Mouse (Mus musculus) limb, embryonic 12.5 days (tissue): Measurements from ENCODE around the gene Proser3. TPM values are rescaled to one million over a fixed set of nuclear protein-coding genes. Genes with fewer than 3 reads are reported as not detected.

Experiments
- ATAC-seq: fragments of 200-750 bp; cut with Nextera tagmentation; 2 replicates; pipeline ENCODE4 v1.8.0; 2017; ENCODE audit warnings: low read depth, moderate TSS enrichment; ENCODE audit not compliant: insufficient number of reproducible peaks, insufficient read depth, low FRiP score, low TSS enrichment
- H3K27ac ChIP-seq: fragments of 300-500 bp; sonication (generic); 2 replicates; pipeline ENCODE4 v1.5.1; 2016; ENCODE audit warnings: mild to moderate bottlenecking, moderate library complexity
- H3K27me3 ChIP-seq: fragments of 300-500 bp; sonication (generic); 2 replicates; pipeline ENCODE4 v1.6.1; 2016; ENCODE audit warnings: mild to moderate bottlenecking, moderate library complexity
- H3K36me3 ChIP-seq: fragments of 300-500 bp; sonication (generic); 2 replicates; pipeline ENCODE4 v1.6.1; 2016; ENCODE audit warnings: mild to moderate bottlenecking, moderate library complexity
- H3K4me1 ChIP-seq: fragments of 300-500 bp; sonication (generic); replicated peaks from 2 replicates; pipeline ENCODE4 v1.6.1; 2016
- H3K4me2 ChIP-seq: fragments of 300-500 bp; sonication (generic); 2 replicates; pipeline ENCODE4 v1.6.1; 2016; ENCODE audit warnings: mild to moderate bottlenecking, moderate library complexity
- H3K4me3 ChIP-seq: fragments of 300-500 bp; sonication (generic); replicated peaks from 2 replicates; pipeline ENCODE4 v1.5.1; 2016; ENCODE audit warnings: mild to moderate bottlenecking
- H3K9ac ChIP-seq: fragments of 300-500 bp; sonication (generic); replicated peaks from 2 replicates; pipeline ENCODE4 v1.6.1; 2016; ENCODE audit warnings: mild to moderate bottlenecking, moderate library complexity
- H3K9me3 ChIP-seq: fragments of 300-500 bp; sonication (generic); 2 replicates; pipeline ENCODE4 v1.6.1; 2016; ENCODE audit warnings: mild to moderate bottlenecking, moderate library complexity
- WGBS: fragments of 180-500 bp; shearing (Covaris S2); methylation state at CpG from one replicate; pipeline ENCODE4 v1.1.7; 2016; 5-methylcytosine and 5-hydroxymethylcytosine counted together
- polyA plus RNA-seq: library from polyadenylated mRNA; unstranded; fragments of >200 nt; fragmentation: Nextera tagmentation; extraction: Ambion mirVana; gene quantifications from 2 replicates; pipeline ENCODE4 v1.2.1, GENCODE M21; 2016

Gene Proser3
- 15.3 and 16.0 TPM in 2 replicates for polyA plus RNA-seq

GRCm38 (mm10) chr7:30552102-30553020 lies at the start of gene Proser3, which contains the start of gene Hspb6:
Gene Proser3 (minus strand): TSS chr7:30552299.
Gene Hspb6 (plus strand): TSS chr7:30552178.
- WGBS: 1% methylated on average over 44 of the region's 44 CpGs
- peak within 1 kb of the TSS; percentile 75 for H3K9ac ChIP-seq
- peaks cover 52% of the 10 kb centered on the region for H3K36me3 ChIP-seq
- no peaks in the 10 kb centered on the region for H3K9me3 ChIP-seq
- no peaks in the 10 kb centered on the region for H3K27me3 ChIP-seq
- peaks cover 13% of the 10 kb centered on the region for H3K4me1 ChIP-seq
- H3K4me3 ChIP-seq: peak within 1 kb of the TSS; percentile 52
- peak; percentile 94 for ATAC-seq
- H3K27ac ChIP-seq: peak within 1 kb of the TSS; percentile 96
- H3K4me2 ChIP-seq: peak within 1 kb of the TSS; percentile 89

GRCm38 (mm10) chr7:30600651-30601050 lies 48.6 kb upstream of the Proser3 start:
- no peak for ATAC-seq
- Histone ChIP-seq H3K36me3 (no peaks in the 10 kb centered on the region), H3K9ac (no peak overlapping the region), H3K4me2 (no peak overlapping the region), H3K27ac (no peak overlapping the region), H3K27me3 (no peaks in the 10 kb centered on the region), H3K9me3 (0 out of 2 replicates have a peak, but pooled peaks cover 4% of the 10 kb centered on the region), H3K4me1 (no peaks in the 10 kb centered on the region), H3K4me3 (no peak overlapping the region)
- 69% methylated on average over 7 of the region's 7 CpGs for WGBS

GRCm38 (mm10) chr7:30599933-30600353 lies 47.8 kb upstream of the Proser3 start:
- Histone ChIP-seq H3K4me1 (no peaks in the 10 kb centered on the region), H3K4me2 (no peak overlapping the region), H3K27ac (no peak overlapping the region), H3K9me3 (0 out of 2 replicates have a peak, but pooled peaks cover 4% of the 10 kb centered on the region), H3K27me3 (peaks cover 3% of the 10 kb centered on the region), H3K4me3 (no peak overlapping the region), H3K36me3 (no peaks in the 10 kb centered on the region), H3K9ac (no peak overlapping the region)
- peak; percentile 92 for ATAC-seq
- 3% methylated on average over 16 of the region's 16 CpGs for whole genome bisulfite sequencing

GRCm38 (mm10) chr7:30598786-30599185 lies 46.7 kb upstream of the Proser3 start, which contains the start of gene Zbtb32:
Gene Zbtb32 (minus strand): TSS chr7:30598909.
- 92% methylated on average over 12 of the region's 12 CpGs for WGBS
- Histone ChIP-seq H3K4me2 (no peak within 1 kb of the TSS), H3K9me3 (0 out of 2 replicates have a peak, but pooled peaks cover 4% of the 10 kb centered on the region), H3K27ac (no peak within 1 kb of the TSS), H3K36me3 (no peaks in the 10 kb centered on the region), H3K27me3 (peaks cover 5% of the 10 kb centered on the region), H3K4me1 (no peaks in the 10 kb centered on the region), H3K9ac (no peak within 1 kb of the TSS), H3K4me3 (no peak within 1 kb of the TSS)
- ATAC-seq: no peak

GRCm38 (mm10) chr7:30596811-30597210 lies 44.7 kb upstream of the Proser3 start:
- Histone ChIP-seq H3K27me3 (peaks cover 5% of the 10 kb centered on the region), H3K4me1 (no peaks in the 10 kb centered on the region), H3K4me3 (no peak overlapping the region), H3K9me3 (0 out of 2 replicates have a peak, but pooled peaks cover 2% of the 10 kb centered on the region), H3K4me2 (no peak overlapping the region), H3K27ac (no peak overlapping the region), H3K36me3 (no peaks in the 10 kb centered on the region), H3K9ac (no peak overlapping the region)
- ATAC-seq: no peak
- WGBS: 77% methylated on average over 5 of the region's 5 CpGs

- ATAC-seq: no peak
- 80% methylated on average over 5 of the region's 5 CpGs for WGBS
- H3K4me3 ChIP-seq: no peak overlapping the region
- no peak overlapping the region for H3K27ac ChIP-seq
- peaks cover 5% of the 10 kb centered on the region for H3K27me3 ChIP-seq
- no peaks in the 10 kb centered on the region for H3K36me3 ChIP-seq
- H3K4me1 ChIP-seq: no peaks in the 10 kb centered on the region
- no peaks in the 10 kb centered on the region for H3K9me3 ChIP-seq
- H3K9ac ChIP-seq: no peak overlapping the region
- H3K4me2 ChIP-seq: no peak overlapping the region
Observed at GRCm38 (mm10) chr7:30596093-30596492, 44.0 kb upstream of the Proser3 start.

GRCm38 (mm10) chr7:30594510-30595024 lies 42.5 kb upstream of the Proser3 start:
- peaks cover 5% of the 10 kb centered on the region for H3K27me3 ChIP-seq
- H3K27ac ChIP-seq: no peak overlapping the region
- no peak overlapping the region for H3K4me3 ChIP-seq
- no peak overlapping the region for H3K4me2 ChIP-seq
- no peak overlapping the region for H3K9ac ChIP-seq
- peaks cover 5% of the 10 kb centered on the region for H3K4me1 ChIP-seq
- 68% methylated on average over 4 of the region's 4 CpGs for WGBS
- ATAC-seq: no peak
- no peaks in the 10 kb centered on the region for H3K9me3 ChIP-seq
- H3K36me3 ChIP-seq: no peaks in the 10 kb centered on the region

- H3K27ac ChIP-seq: no peak overlapping the region
- no peak for ATAC-seq
- peaks cover 5% of the 10 kb centered on the region for H3K27me3 ChIP-seq
- H3K4me1 ChIP-seq: peaks cover 5% of the 10 kb centered on the region
- H3K4me3 ChIP-seq: no peak overlapping the region
- H3K9ac ChIP-seq: no peak overlapping the region
- 77% methylated on average over 10 of the region's 10 CpGs for WGBS
- H3K4me2 ChIP-seq: no peak overlapping the region
- no peaks in the 10 kb centered on the region for H3K36me3 ChIP-seq
- H3K9me3 ChIP-seq: no peaks in the 10 kb centered on the region
Observed at GRCm38 (mm10) chr7:30593579-30594509, 41.7 kb upstream of the Proser3 start.

GRCm38 (mm10) chr7:30592772-30593423 lies 40.8 kb upstream of the Proser3 start:
- Histone ChIP-seq H3K9ac (no peak overlapping the region), H3K36me3 (no peaks in the 10 kb centered on the region), H3K4me1 (peaks cover 5% of the 10 kb centered on the region), H3K4me3 (no peak overlapping the region), H3K27me3 (peaks cover 5% of the 10 kb centered on the region), H3K4me2 (no peak overlapping the region), H3K9me3 (no peaks in the 10 kb centered on the region), H3K27ac (no peak overlapping the region)
- 37% methylated on average over 5 of the region's 5 CpGs for WGBS
- ATAC-seq: no peak

- Histone ChIP-seq H3K27me3 (peaks cover 5% of the 10 kb centered on the region), H3K36me3 (peaks cover 3% of the 10 kb centered on the region), H3K9me3 (no peaks in the 10 kb centered on the region), H3K9ac (no peak overlapping the region), H3K4me2 (no peak overlapping the region), H3K4me1 (peaks cover 17% of the 10 kb centered on the region), H3K4me3 (no peak overlapping the region), H3K27ac (no peak overlapping the region)
- no peak for ATAC-seq
- 59% methylated on average over 4 of the region's 4 CpGs for WGBS
Observed at GRCm38 (mm10) chr7:30591605-30591951, 39.5 kb upstream of the Proser3 start.
